Mouse (Mus musculus) spleen, postnatal 4 days (tissue): ENCODE results near the gene Slc24a4.

Experiments
- DNase-seq, 2 experiments: peaks; one replicate each; pipeline ENCODE4 v3.0.0; 2022; ENCODE audit warnings: low spot score in 2 of 2

The Slc24a4 gene

DNA sequence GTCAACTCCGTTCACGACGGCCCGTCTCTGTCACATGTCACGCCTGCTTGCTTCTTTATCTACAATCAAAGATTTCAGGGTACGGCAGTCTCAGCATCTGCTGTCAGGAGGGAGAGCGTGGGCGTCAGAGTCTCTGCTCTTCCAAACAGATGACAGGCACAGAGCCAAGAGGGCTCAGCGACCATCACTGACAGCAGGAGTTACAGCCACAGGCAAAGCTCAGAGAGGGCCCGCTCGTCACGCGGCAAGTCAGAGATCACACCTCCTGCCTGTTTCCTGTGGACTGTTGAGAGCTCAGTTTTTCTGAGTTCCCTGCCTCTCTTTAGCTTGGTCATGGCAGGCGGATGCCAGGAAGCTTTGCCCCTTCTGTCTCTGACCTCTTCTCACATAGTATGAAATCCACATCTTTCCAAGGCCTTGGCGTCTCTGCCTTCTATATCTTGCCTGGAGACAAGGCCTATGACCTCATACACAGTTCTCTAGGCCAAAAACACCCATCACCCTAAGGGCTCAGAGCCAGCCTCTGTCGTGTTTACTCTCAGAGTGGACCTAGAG, 180.0 kb downstream of the Slc24a4 start:
- no peak for DNase-seq

DNA sequence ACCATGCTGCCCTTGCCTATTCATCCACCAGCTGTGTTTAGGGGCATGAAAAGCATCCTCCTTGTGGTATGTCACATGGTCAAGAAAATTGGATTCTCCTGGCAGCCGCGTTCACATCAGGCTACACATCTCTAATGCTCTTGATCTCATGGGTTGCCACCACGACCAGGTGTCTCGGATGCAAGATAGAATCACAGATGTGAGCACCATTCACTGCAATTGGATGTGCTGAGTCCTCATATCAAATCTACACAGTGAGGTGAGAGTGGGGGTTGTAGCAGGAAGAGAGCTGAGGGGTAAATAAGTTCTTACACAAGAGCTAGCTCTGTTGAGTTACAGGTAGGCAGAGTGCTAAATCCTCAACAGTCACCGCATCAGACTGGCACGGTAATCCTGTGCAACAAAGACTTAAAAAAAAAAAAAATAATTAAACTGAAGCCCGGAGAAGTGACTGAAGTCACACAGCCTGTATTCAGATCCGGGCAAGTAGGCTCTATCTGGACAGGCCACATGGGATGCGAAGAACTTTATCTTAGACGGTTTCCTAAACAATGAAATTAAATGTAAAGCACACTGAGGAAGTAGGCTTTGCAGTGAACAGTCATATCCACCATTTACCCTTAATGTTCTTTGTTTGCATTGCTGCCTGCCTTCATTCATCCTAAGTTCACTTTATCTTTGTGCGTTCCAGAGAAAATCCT, 180.7 kb downstream of the Slc24a4 start:
- no peak for DNase-seq

DNA sequence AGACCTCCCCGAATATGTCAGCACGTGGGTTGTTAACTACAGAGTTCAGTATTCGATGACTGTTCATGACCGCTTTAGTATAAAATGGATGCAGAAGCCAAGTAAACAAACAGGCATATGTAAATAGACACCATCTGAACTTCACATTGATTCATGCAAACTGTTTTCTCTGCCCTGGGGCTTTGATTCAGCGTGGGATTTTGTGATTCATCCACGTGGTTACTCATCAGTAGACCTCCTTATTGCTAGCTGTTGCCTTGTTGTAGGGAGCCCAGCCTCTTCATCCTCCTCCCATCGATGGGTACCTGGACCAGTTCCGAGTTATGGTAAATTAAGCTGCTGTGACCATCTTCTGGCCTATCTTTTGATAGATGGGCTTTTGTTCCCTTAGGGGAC, 181.3 kb downstream of the Slc24a4 start:
- DNase-seq = no peak

DNA sequence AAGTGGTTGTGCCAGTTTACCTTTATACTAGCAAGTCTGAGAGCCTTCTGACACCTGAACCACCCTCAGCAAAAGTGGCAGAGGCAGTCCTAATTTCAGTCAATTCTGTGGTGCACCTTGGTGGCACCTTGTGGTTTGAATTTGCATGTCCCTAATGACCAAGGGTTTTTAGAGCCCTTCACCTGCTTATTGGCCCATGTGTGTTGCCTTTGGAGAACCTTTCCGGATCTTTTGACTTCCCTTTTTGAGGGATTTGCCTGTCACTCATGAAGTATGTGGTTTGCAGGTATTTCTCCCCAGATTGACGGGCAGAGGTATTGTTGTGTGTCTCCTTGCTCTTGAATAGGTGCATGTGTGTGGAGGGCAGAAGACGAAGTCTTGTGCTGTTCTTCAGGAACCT, 181.7 kb downstream of the Slc24a4 start:
- DNase-seq = no peak

DNA sequence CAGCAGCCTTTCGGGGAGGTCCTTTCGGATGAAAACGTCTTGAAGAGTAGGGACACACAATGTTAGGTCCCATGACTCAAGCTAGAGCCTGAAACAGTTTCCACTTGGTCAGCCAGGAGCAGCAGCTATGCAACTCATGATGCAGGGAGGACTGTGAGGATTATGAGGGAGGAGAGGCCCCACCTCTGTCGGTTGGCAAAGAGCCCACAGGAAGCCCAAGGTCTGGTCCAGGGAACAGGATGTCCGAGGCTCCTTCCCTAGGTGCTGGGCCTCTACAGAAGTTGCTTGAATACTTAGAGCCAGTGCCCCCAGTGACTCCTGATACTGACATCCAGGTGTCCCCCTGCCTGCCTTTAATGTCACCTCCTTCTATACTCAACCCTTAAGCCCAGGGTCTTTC, 182.9 kb downstream of the Slc24a4 start:
- DNase-seq = no peak
